Mouse (Mus musculus) cortical plate, adult 2 months (tissue): ENCODE data around the gene Tle3.

Experiments
- CTCF ChIP-seq: fragments of 200-500 bp; IDR thresholded peaks from 2 replicates; pipeline ENCODE4 v1.5.1; 2011; ENCODE audit warnings: mild to moderate bottlenecking, control low read depth, low read length; ENCODE audit not compliant: insufficient read depth; ENCODE audit errors: extremely low read depth
- POLR2A ChIP-seq: fragments of 200-500 bp; IDR thresholded peaks from 2 replicates; pipeline ENCODE4 v1.6.1; 2011; ENCODE audit warnings: mild to moderate bottlenecking, low read length, control low read depth; ENCODE audit not compliant: insufficient read depth; ENCODE audit errors: extremely low read depth

GRCm38 (mm10) chr9:61456441-61457161 lies 84.4 kb downstream of the Tle3 start:
- TF ChIP-seq CTCF (no peak), POLR2A (no peak)
